Mouse (Mus musculus) cerebellum, postnatal 36 days (tissue): ENCODE measurements at regions not wholly inside any gene's neighbourhood (a gene's known extent, or its start where the extent isn't known, plus 50 kb on each side); places are given as distances from the start of the nearest gene placed in this dataset.
"Not testable (repeated sequence)": the region's sequence is repeated elsewhere in the genome, so short reads cannot be mapped to it uniquely, and the experiment has no call there.

Experiments
- DNase-seq, 2 experiments: peaks; one replicate each; pipeline ENCODE4 v3.0.0; 2021 to 2022; ENCODE audit warnings: mixed read lengths in 2 of 2

DNA sequence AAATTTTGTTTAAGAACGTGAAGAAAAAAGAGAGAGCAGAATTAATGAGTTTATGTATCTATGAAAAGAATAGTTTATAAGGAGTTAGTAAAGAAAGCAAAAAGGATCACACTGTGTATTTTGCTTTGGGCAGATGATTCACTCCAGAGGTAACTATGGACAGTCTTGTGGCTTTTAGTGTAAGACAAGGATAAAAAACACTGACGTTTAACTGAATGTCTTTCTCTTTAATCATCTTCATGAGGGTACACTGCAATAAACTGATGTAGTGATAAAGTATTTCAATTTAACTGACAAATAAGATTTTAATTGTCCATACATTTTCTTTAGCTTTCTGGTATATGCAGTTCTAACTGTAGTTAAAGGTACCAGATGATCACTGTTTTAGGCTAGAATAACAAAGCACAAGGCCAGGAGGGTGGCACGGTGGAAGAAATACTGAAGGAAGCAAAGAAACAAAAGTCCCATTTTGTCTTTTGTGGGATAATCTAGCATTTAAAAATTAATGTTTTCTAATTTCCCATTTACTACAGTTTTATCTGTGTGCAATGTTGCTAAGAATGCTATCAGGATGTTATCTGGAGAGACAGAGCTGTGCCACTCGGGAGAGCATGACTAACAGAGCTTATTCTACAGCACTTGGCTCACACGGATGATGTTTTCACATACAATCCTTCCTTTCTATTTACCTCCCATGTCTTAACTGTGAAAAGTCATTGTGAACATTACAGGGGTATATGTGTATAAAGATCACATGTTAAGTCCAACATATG, 232.4 kb upstream of the Tusc1 start:
- DNase-seq, result no peak

DNA sequence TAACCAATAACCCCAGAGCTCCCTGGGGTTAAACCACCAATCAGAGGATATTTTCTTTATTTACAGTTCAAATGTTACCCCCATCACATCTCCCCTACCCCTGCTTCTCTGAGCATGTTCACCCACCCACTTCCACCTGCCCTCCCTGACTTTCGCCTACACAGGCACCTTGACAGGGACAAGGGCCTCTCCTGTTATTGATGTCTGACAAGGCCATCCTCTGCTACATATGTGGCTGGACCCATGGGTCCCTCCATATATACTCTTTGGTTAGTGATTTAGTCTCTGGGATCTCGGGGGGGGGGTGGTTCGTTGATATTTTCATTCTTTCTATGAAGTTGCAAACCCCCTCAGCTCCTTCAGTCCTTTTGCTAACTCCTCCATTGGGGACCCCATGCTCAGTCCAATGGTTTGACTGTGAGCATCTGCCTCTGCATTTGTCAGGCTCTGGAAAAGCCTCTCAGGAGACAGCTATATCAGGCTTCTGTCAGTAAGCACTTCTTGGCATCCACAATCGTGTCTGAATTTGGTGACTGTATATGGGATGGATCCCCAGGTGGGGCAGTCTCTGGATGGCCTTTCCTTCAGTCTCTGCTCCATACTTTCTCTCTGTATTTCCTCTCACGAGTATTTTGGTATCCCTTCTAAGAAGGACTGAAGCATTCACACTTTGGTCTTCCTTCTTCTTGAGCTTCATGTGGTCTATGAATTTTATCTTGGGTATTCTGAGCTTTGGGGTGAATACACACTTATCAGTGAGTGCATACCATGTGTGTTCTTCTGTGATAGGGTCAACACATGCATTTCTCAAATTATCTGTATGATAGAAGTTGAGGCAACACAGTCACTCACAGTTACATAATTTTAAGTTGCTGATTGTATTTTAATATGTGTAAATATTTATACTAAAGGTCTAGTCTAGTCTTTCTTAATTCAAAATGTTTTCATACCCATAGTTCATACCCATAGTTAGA, 220.8 kb upstream of the Tusc1 start:
- DNase-seq, result no peak

DNA sequence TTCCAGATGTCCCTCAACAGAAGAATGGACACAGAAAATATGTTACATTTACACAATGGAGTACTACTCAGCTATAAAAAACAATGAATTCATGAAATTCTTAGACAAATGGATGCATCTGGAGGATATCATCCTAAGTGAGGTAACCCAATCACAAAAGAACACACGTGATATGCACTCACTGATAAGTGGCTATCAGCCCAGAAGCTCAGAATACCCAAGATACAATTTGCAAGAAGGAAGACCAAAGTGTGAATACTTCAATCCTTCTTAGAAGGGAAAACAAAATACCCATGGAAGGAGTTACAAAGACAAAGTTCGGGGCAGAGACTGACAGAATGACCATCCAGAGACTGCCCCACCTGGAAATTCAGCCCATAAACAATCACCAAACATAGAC, 219.9 kb upstream of the Tusc1 start:
- DNase-seq, result not testable (repeated sequence)

DNA sequence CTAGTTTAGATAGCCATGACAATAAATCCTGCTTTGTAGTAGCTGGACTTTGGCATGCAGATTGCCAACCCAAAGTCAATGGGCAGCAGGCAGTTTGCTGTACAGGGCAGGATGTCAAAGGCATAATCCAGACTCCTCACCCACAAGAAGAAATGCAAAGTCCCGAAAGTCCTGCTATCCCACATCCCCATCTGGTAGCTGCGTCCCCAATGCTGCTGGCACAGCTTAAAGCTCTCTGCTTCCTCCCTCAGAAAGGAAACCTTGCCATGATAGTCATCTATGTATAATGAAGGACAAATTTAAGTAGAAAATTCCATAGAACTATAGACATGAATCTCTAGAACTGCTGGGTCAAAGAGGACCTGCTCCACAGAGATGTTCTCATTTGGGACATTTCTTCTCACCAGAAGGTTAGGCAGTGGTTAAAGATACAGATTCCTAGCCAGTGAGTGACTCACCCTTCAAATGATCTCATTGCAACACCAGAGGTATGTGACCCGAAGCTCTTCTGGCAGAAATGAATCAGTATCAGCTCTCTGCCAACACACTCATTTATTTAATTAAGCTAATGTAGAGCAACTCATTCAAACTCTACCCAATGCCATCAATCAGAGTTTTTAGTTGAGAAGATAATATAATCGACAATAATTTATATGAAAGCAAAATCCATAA, 217.3 kb upstream of the Tusc1 start:
- DNase-seq, result no peak

DNA sequence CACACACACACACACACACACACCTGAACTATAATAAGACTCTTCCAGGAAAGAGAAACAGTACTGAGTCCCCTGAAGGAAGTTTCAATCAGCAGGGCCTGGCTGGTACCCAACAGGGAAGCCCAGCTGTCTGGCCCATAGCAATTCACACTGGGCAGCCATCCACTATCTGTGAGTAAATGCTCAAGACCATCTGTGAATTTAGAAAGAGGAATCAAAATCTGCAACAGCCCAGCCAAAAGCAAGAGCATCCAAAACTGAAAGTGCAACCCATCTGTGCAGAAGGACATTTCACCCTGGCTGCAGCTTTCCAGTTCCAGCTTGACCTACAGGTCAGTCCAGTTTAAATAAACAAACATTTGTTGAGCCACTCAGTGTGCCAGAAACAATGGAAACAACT, 215.8 kb upstream of the Tusc1 start:
- DNase-seq, result peak; percentile 67

DNA sequence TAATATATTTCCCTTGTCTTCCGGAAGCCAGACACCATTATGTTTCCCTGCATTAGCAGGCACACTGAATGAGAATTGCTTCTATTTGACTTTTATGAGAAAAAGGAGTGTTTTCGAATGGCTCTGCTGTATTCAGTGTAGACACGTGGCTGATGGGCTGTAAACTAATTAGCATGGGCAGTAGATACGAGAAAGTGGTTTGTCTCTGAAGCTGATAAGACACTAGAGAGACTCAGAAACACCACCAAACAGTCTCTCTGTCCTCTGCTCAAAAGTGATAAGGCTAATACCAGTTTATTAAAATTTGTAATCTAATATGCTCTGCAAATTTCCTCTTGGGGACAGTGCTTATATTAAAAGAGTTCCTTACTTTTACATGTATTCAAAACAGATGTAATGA, 205.3 kb upstream of the Tusc1 start:
- no peak for DNase-seq

DNA sequence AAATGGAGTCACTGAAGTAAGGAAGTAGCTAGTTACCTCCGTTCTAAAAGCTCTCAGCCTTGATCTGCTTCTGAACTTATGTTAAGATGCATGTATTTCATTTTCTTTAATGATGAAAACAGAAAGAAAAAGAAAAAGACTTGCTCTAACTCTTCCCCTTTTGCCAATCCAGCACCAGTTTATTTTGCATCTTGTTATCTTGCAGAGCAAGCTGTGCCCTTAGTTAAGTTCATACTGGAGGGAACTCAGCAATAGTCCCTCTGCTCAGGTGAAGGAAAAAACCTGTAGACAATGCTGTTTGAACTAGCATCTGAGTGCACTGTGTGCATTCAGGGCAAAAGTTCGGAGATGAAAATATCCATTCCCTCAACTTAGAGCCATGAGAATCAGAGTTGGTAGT, 192.1 kb upstream of the Tusc1 start:
- DNase-seq, result no peak

DNA sequence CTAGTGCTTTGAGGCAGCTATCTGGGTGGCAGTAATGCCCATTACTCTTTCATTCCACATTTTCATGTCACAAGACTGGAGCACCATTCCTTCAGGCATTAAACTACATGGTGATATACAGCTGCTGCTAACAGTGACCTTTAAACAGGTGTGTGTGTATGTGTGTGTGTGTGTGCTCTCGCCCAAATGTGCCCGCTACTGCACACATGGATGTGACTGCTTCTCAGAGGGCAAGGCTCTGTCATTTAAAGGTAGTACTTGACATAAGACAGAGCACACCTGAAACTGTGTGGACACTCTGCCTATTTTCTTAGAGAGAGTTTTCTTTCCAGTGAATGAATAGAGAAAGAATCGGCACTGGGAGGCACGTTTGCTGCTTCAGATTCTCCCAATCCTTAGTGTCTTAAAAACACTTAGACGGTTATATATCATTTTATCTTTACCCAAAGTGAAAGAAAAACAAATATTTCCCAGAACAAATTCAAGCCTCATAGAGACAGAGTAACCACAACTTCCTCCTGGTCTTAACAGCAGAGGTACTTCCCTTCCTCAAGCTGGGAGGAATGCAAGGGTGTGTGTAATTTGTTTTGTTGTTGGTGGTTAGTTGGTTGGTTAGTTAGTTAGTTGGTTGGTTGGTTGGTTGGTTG, 185.3 kb upstream of the Tusc1 start:
- DNase-seq, result no peak

DNA sequence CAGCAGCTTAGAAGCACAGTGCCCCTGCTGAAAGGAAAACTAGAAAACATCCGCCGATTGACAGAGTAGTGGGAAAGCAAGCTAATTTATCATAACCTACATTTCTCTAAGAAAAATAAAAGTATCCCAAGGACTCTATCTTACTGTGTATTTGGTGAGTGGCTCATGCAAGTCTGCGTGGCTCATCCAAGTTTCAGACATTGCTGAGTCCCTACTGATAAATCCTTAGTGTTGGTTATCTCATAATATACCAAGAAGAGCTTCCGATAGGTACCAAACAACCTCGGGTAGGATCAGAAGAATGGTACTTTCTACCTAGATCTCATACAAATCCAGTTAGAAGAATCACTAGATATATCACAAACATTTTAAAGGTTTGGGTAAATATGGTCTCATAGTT, 183.6 kb upstream of the Tusc1 start:
- no peak for DNase-seq

DNA sequence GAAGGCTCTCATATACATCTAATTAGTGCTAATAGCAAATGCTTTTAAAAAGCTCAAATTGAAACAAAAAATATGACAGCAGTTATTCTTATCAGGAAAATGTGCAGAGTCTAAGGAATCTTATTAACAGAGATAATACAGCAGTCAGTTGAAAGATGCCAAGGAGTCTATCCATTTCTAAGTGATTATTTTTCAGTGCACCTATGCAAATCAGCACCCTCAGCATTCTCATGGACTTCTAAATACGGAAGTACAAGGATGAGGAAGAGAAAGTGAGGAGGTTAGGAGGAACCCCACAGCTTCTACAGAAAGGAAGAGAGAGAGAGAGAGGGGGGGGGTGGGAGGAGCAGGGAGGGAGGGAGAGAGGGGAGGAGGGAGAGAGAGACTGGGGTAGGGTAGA, 175.5 kb upstream of the Tusc1 start:
- DNase-seq, result no peak

DNA sequence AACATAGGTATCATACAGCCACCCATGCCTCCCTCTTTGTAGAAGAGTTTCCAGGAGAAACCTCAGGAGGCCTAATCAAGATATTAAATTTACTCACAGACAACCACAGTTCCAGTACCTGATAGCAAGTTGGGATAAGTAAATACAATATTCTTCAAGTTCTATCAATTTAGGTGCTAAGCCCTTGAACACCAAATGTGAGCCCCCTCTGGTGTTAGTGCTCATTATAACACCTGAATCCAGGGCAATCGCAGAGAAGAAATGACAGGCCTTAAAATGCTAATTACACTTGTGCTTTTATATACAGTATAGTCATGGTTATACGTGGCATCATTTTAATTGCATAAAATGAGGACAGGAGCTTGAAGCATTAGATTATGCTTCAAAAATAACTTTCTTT, 161.6 kb upstream of the Tusc1 start:
- no peak for DNase-seq

DNA sequence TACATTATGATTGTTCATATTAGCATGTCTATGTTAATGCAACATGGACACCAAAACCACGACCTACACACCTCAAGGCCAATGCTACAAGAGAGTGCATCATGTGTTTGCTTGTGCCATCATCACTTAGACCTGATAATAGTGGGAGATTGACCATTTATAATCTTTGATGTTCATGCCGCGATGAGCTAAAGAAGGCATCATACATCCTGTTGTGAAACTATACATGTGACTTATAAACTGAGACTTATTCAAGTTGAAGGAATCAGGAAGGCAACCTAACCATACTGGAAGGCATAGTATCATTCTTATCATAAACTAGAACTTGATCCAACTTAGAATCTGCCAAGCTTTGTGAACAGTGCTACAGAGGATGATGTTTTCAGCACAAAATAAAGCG, 159.0 kb upstream of the Tusc1 start:
- no peak for DNase-seq

DNA sequence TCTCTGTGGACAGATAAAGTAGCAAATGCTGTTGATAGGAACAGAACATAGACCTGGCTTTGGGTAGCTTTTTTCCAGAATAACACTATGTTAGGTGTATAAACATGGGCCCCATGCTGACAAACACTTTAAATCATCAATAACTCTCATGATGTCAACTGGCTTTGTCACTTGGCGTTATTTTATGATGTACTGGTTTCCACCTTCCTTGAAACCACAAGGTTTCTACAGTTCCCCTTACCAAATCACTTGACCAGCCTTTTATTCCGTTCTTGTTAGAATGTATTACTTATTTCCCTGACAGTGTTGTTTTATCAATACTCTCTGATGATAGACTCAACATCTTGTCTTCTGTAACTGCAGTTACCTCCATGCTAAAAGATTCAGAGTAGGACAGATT, 158.6 kb upstream of the Tusc1 start:
- DNase-seq, result no peak

DNA sequence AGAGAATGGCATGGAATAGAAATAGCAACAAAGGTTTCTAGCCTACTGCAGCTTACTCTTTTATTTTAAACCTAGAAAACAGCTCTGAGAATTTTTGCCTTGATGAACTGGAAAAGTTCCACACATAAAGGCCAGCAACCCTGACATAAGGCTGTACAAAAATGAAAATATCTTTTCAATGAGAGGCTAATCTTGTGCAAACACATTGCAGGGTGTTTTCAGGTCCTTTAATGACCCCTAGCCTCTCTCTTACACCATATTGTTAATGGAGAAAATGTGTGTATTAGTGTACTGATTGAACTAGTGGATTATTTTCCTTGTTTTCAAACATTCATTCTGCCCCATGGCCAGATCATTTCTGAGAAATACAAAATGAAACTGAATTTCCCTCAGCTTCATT, 158.0 kb upstream of the Tusc1 start:
- no peak for DNase-seq

DNA sequence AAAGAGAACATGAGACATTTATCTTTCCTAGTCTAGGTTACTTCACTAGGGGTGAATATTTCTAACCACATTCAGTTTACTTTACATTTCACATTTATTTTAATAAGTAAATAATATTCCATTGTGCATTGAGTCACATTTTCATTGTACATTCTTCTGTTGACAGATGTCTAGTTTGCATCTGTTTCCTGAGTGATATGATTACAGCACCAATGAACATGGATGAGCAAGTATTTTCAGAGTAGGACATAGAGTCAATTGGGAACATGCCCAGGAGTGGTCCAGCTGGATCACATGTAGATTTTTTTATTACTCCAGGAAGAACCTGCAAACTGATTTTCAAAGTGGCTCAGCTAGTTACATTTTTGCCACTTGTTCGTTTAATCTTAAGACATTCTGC, 153.3 kb upstream of the Tusc1 start:
- no peak for DNase-seq

DNA sequence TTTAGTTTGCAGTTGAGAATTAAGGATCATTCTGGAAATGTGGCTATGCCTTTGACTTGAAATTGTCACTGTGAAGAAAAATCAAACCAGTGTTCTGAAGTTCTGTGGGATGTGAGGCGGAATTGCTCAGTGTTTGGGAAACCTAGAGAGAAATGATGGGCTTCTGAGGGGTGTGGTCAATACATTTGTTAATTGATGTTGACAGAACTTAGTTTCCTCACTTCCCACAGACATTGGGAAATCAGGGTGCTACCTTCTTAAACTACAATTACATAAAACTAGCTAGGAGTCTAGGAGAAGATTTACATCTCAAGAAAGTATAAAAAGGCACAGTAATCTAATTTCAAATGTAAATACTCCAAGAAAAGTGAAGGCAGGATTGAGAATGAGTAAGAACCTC, 151.1 kb upstream of the Tusc1 start:
- DNase-seq, result no peak

DNA sequence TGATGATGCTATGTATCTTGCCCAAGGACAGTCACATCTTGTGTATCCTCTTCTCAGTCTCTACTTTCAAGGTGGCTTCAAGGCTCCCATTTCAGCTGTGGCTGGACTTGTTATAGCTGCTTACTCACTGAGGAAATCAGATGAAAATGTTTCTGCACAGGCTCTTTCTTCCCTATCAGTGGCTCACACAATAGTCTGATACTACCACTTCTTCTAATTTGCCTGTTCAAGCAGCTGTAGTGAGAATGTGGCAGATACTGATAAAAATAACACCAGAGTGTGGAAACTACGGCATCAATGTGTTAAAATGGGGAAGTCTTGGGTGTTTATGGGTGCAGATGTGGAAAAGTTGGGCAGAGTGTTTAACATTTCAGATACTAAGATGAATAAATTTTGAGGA, 145.9 kb upstream of the Tusc1 start:
- DNase-seq, result no peak

DNA sequence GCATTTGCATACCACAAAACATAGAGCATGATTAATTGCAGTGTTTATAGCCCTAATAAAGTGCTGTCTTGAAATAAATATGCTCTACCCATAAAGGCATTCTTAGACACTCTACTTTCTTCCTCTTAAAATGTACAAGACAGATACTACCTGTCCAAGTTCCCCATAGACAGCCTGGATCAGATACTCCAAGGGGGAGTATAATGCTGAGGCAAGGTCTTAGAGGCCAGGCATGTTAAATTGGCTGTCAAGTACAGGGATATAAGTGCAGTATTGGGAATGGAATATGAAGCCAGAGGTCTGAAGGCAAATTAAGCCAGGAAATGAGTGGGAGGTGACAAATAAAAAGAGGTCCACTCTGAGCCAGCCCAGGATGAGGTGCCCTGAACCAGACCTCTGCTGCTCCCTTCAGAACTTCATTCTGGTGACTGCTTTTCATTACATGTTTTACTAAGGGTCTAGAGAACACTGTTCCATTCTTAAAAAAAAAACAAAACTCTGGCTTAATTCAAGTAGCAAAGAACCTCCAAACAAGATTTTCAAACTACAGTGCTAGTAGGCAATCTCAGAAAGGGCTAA, 142.0 kb upstream of the Tusc1 start:
- DNase-seq, result no peak

DNA sequence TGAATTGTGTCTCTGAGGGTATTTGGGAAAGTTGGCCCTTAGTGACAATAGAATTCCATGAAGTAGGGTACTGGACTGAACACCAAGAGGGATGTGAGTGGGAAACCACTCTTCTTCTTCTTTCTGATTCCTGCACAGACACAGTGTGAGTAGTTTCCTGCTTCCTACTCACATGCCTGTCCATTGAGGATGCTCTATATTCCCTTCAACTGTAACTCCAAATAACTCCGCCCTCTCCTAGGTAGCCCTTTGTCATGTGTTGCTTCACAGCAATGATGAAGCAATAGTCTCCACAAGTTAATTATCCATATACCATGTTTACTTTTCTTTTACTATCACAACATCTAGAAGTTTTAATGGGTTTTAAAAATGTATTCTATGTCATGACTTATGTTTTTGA, 132.7 kb upstream of the Tusc1 start:
- no peak for DNase-seq

DNA sequence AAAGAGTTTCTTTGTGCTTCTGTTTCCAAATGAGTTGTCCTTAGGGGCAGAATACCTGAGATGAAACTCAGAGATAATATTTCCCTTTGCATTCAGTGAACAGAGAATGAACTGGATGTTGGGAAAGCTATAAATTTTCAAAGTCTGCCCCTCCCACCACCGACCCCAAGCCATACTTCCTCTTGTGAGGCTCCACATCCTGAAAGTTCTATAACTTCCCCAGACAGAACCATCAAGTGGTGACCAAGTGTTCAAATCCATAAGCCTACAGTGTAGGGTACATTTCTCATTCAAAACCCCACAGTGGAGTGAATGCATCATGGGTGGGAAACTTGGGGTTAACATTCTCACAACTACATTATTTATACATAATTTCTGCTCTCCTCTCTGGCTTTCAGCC, 132.1 kb upstream of the Tusc1 start:
- DNase-seq, result no peak

DNA sequence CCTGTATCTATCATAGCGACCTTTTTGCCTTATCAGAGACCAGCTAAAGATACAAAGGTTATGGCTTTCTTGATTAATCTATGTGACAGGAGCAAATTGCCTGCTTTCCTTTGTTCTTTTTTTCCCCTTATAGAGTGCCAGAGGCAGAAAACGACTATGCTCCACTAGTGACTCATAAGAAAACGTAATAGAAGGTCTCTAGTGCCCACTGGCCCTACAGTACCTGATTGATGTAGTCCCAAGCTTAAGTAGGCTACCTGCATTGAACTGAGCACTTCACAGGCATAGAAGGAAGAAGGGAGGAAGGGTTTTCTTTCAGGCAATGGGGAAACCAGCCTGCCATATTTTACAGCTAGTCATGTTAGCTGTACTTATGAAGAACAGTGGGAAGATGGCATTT, 116.0 kb upstream of the Tusc1 start:
- no peak for DNase-seq

DNA sequence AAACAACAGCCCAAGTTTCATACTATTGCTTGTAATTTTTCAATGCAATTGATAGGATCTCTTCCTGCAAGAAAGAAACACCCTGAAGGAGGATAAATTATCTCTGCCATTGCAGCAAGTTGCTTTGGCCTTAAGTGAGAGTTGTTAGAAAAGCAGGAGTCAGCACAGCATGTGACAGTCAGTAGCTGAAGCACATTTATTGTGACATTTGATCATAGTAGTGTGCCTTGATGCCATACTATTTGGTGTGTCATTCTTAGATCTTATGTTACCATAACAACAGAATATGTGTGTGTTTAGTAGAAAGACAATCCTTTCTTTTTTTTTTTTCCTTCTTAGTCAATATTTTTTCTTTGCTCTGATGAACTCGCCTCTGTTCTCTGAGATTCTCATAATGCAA, 115.5 kb upstream of the Tusc1 start:
- DNase-seq, result no peak

DNA sequence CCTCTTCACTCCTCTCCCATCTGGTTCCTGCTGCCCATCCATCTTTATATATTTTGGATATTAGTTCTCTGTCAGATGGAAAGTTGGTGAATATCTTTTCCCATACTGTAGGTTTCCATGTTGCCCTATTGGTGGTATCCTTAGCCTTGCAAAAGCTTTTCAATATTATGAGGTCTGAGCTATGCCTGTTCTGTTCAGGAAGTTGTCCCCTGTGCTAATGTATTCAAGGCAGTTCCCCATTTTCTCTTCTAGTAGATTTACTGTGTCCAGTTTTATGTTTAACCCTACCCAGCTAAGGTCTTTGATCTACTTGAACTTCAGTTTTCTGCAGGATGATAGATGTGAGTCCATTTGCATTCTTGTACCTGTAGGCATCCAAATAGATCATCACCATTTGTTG, 109.4 kb upstream of the Tusc1 start:
- DNase-seq, result no peak
